28 mouse cellular contexts compared by ENCODE assay signal in genomic region chr2:103652121-103652520, GRCm38 (mm10).
DNase-seq lines count a peak whose midpoint lies in the region; TF ChIP-seq lines count a peak whose summit lies in the region.
"Had no signal": no experiment of that assay in that cellular context is flagged by ENCODE, and none has a peak within 500 bp of the region (broad histone marks: within the 10 kb centered on the region; RNA-seq: fewer than 3 reads in every experiment).

No protein-coding gene starts in this region.

- peaks cover 13% of the 10 kb centered on the region; the same call in 1 of the 2 replicates for H3K4me1 ChIP-seq in spleen, adult 2 months (ENCODE audit: control insufficient read depth, insufficient read depth, insufficient read length)
- peaks cover 2 to 18% of the 10 kb centered on the region in 2 experiments; a peak in 3 of 4 replicates for H3K4me1 ChIP-seq in MEL (ENCODE audit: control insufficient read depth in 1 of 2, insufficient read depth in 2 of 2, low read length in 2 of 2)
- H3K4me1 ChIP-seq: forebrain, embryonic 12.5 days; stomach, embryonic 15.5 days had no signal

- no peak for TF ChIP-seq POLR2A in spleen, adult 2 months (IDR thresholded peaks at IDR 0.05; ENCODE audit: low read depth, low read length)
- TF ChIP-seq POLR2A in MEL (IDR thresholded peaks at IDR 0.05; ENCODE audit: control insufficient read depth in 1 of 2, insufficient read depth in 1 of 2, low read depth in 1 of 2, low read length in 2 of 2, poor library complexity in 1 of 2) = no peak

- H3K27ac ChIP-seq in spleen, adult 2 months (ENCODE audit: insufficient read depth, low read length) = peak overlapping the region; percentile 58; the same call in 1 of the 2 replicates
- no peak overlapping the region for H3K27ac ChIP-seq in MEL (ENCODE audit: control insufficient read depth, low read depth, low read length)
- H3K27ac ChIP-seq: embryonic facial prominence, embryonic 13.5 days; forebrain, embryonic 12.5 days; hindbrain, embryonic 13.5 days; kidney, embryonic 15.5 days; left cerebral cortex, adult 2 months; limb, embryonic 12.5 days; liver, embryonic 15.5 days; lung, embryonic 15.5 days; neural tube, embryonic 12.5 days; stomach, embryonic 15.5 days had no signal

- WGBS in spleen, adult 2 months = 64% methylated on average over 4 of the region's 4 CpGs

- no peak for TF ChIP-seq EP300 in MEL (IDR thresholded peaks at IDR 0.05; ENCODE audit: low read depth in 1 of 2, low read length in 2 of 2)

- H3K9ac ChIP-seq in MEL (ENCODE audit: control insufficient read depth, low read depth, low read length, poor library complexity, severe bottlenecking) = no peak overlapping the region
- H3K9ac ChIP-seq: embryonic facial prominence, embryonic 13.5 days; forebrain, embryonic 12.5 days; forebrain, postnatal 0 days; hindbrain, embryonic 13.5 days; kidney, embryonic 15.5 days; limb, embryonic 12.5 days; liver, embryonic 15.5 days; lung, embryonic 15.5 days; neural tube, embryonic 12.5 days; stomach, embryonic 15.5 days had no signal

- TF ChIP-seq CTCF in spleen, adult 2 months (IDR thresholded peaks at IDR 0.05; ENCODE audit: extremely low read depth, insufficient read depth, insufficient read length, insufficient replicate concordance) = no peak
- no peak for TF ChIP-seq CTCF in MEL (IDR thresholded peaks at IDR 0.05 in 2 of 3, conservative IDR thresholded peaks at IDR 0.05 in 1 of 3; ENCODE audit: control insufficient read depth in 1 of 3, insufficient read depth in 1 of 3, low read depth in 2 of 3, low read length in 3 of 3, poor library complexity in 1 of 3, severe bottlenecking in 1 of 3)

- no peaks in the 10 kb centered on the region for H3K9me3 ChIP-seq in MEL (replicated peaks; ENCODE audit: insufficient read depth, low read length)
- H3K9me3 ChIP-seq: embryonic facial prominence, embryonic 13.5 days; forebrain, embryonic 12.5 days; hindbrain, embryonic 13.5 days; kidney, embryonic 15.5 days; limb, embryonic 12.5 days; liver, embryonic 15.5 days; lung, embryonic 15.5 days; neural tube, embryonic 12.5 days; stomach, embryonic 15.5 days had no signal

- no peak for TF ChIP-seq RAD21 in MEL (IDR thresholded peaks at IDR 0.05; ENCODE audit: low read depth, low read length)

- no peaks in the 10 kb centered on the region for H3K27me3 ChIP-seq in spleen, adult 2 months (ENCODE audit: control insufficient read depth, insufficient read depth, low read length)
- peaks cover 4 to 9% of the 10 kb centered on the region in 2 experiments; a peak in 3 of 4 replicates for H3K27me3 ChIP-seq in MEL (ENCODE audit: control insufficient read depth in 1 of 2, insufficient read depth in 2 of 2, low read length in 2 of 2)
- H3K27me3 ChIP-seq: CH12.LX; embryonic facial prominence, embryonic 13.5 days; forebrain, embryonic 12.5 days; kidney, embryonic 15.5 days; limb, embryonic 12.5 days; liver, embryonic 15.5 days; lung, embryonic 15.5 days; neural tube, embryonic 12.5 days; stomach, embryonic 15.5 days had no signal

- no peak for DNase-seq in spleen, adult 2 months (ENCODE audit: low read depth in 1 of 2, low spot score in 2 of 2)
- DNase-seq in spleen, adult 18-20 months = no peak
- peak; percentile 20 for DNase-seq in MEL (ENCODE audit: low read depth, low spot score)
- DNase-seq in naive thymus-derived CD4-positive, alpha-beta T cell, adult 2 months (ENCODE audit: low read depth) = peak; percentile 64
- no peak for DNase-seq in urinary bladder, postnatal 14 days (ENCODE audit: low spot score)
- DNase-seq in heart, adult 18-20 months = no peak
- DNase-seq in embryo, embryonic 10 days (ENCODE audit: low spot score) = no peak
- DNase-seq: adrenal gland, postnatal 14 days; cerebellum, adult 11 months; cerebellum, adult 9-11 months; forebrain, postnatal 0 days; gastrocnemius, postnatal 14 days; heart, postnatal 4 days; kidney, adult 11 months; kidney, postnatal 25 days; lung, postnatal 36 days; right cerebral cortex, adult 18-20 months had no signal

- H3K4me3 ChIP-seq in spleen, adult 2 months (ENCODE audit: extremely low read depth, insufficient read depth, insufficient read length) = no peak overlapping the region
- H3K4me3 ChIP-seq in MEL (ENCODE audit: control insufficient read depth in 1 of 2, insufficient read depth in 1 of 2, low read depth in 2 of 2, low read length in 2 of 2) = no peak overlapping the region
- H3K4me3 ChIP-seq: embryonic facial prominence, embryonic 13.5 days; forebrain, embryonic 12.5 days; hindbrain, embryonic 13.5 days; kidney, embryonic 15.5 days; left cerebral cortex, adult 2 months; limb, embryonic 12.5 days; liver, embryonic 15.5 days; lung, embryonic 15.5 days; neural tube, embryonic 12.5 days; stomach, embryonic 15.5 days had no signal

- no peaks in the 10 kb centered on the region for H3K79me2 ChIP-seq in MEL (ENCODE audit: control insufficient read depth, insufficient read depth, low read length, poor library complexity)

- no peaks in the 10 kb centered on the region for H3K36me3 ChIP-seq in spleen, adult 2 months (ENCODE audit: control insufficient read depth, insufficient read depth, low read length)
- peaks cover 0 to 17% of the 10 kb centered on the region in 2 experiments; a peak in 2 of 4 replicates for H3K36me3 ChIP-seq in MEL (ENCODE audit: control insufficient read depth in 1 of 2, insufficient read depth in 2 of 2, low read length in 2 of 2)
- H3K36me3 ChIP-seq: embryonic facial prominence, embryonic 13.5 days; forebrain, embryonic 12.5 days; hindbrain, embryonic 13.5 days; kidney, embryonic 15.5 days; limb, embryonic 12.5 days; liver, embryonic 15.5 days; lung, embryonic 15.5 days; neural tube, embryonic 12.5 days; stomach, embryonic 15.5 days had no signal

TF ChIP-seq in MEL, 35 proteins besides CTCF, POLR2A, EP300 and RAD21:
- TF ChIP-seq ETS1 (IDR thresholded peaks at IDR 0.05; ENCODE audit: low read depth, low read length) (peak; percentile 36; the same call in 1 of the 2 replicates), MAFK (IDR thresholded peaks at IDR 0.05; ENCODE audit: borderline replicate concordance, low read depth, low read length) (no peak)

Comparison
In these comparisons a context has a peak if more than half of its experiments do, and no peak if none do; other contexts are left out.
1. DNase-seq: peak in MEL (single experiment) and naive thymus-derived CD4-positive, alpha-beta T cell, adult 2 months (single experiment); none in spleen, adult 2 months (0 of 2), spleen, adult 18-20 months (0 of 2), urinary bladder, postnatal 14 days (single experiment), heart, adult 18-20 months (0 of 2) and embryo, embryonic 10 days (single experiment).